Mouse (Mus musculus) myocyte (in vitro differentiated cells): ENCODE results near the gene Prrg2. TPM values are rescaled to one million over a fixed set of nuclear protein-coding genes. Genes with fewer than 3 reads are reported as not detected.

Source experiments
- H3K27me3 ChIP-seq: one replicate; pipeline ENCODE4 v1.6.1; 2011; ENCODE audit not compliant: control insufficient read depth, insufficient read depth, insufficient read length
- H3K36me3 ChIP-seq: one replicate; pipeline ENCODE4 v1.6.1; 2011; ENCODE audit not compliant: control insufficient read depth, insufficient read depth
- H3K4me2 ChIP-seq: one replicate; pipeline ENCODE4 v1.6.1; 2011; ENCODE audit warnings: low read depth, control low read depth
- H3K4me3 ChIP-seq: one replicate; pipeline ENCODE4 v1.5.1; 2011; ENCODE audit warnings: mild to moderate bottlenecking, control low read depth, moderate library complexity
- H3K79me2 ChIP-seq: one replicate; pipeline ENCODE4 v1.6.1; 2011; ENCODE audit not compliant: control insufficient read depth, insufficient read depth
- H3ac ChIP-seq: one replicate; pipeline ENCODE4 v1.6.1; 2011; ENCODE audit not compliant: control insufficient read depth, insufficient read length
- CEBPB ChIP-seq: IDR thresholded peaks from 2 replicates; pipeline ENCODE4 v1.6.1; 2011; ENCODE audit warnings: mild to moderate bottlenecking, moderate library complexity; ENCODE audit not compliant: poor library complexity, insufficient read depth, severe bottlenecking
- E2F4 ChIP-seq: IDR thresholded peaks from one replicate; pipeline ENCODE4 v1.6.1; 2011; ENCODE audit warnings: mild to moderate bottlenecking, control low read depth, moderate library complexity; ENCODE audit not compliant: insufficient read depth
- MAX ChIP-seq: IDR thresholded peaks from one replicate; pipeline ENCODE4 v1.6.1; 2011; ENCODE audit warnings: low read depth, mild to moderate bottlenecking, control low read depth
- MYOD1 ChIP-seq, 3 experiments: IDR thresholded peaks; one replicate each; pipeline ENCODE4 v1.6.1; 2011; ENCODE audit warnings: control low read depth in 2 of 3, low read depth in 2 of 3, mild to moderate bottlenecking in 2 of 3, moderate library complexity in 1 of 3; ENCODE audit not compliant: insufficient read length in 2 of 3, control insufficient read depth in 1 of 3
- MYOG ChIP-seq, 3 experiments: IDR thresholded peaks; one replicate each; pipeline ENCODE4 v1.6.1; 2011; ENCODE audit warnings: control low read depth in 2 of 3, low read depth in 2 of 3, mild to moderate bottlenecking in 2 of 3; ENCODE audit not compliant: insufficient read length in 2 of 3, control insufficient read depth in 1 of 3, insufficient read depth in 1 of 3
- POLR2A ChIP-seq: IDR thresholded peaks from one replicate; pipeline ENCODE4 v1.6.1; 2011; ENCODE audit warnings: low read depth, mild to moderate bottlenecking, control low read depth, moderate library complexity; ENCODE audit not compliant: insufficient read length
- POLR2AphosphoS2 ChIP-seq: IDR thresholded peaks from one replicate; pipeline ENCODE4 v1.6.1; 2011; ENCODE audit warnings: low read depth, control low read depth; ENCODE audit not compliant: insufficient read length
- REST ChIP-seq: IDR thresholded peaks from one replicate; pipeline ENCODE4 v1.6.1; 2011; ENCODE audit warnings: mild to moderate bottlenecking, control low read depth, moderate library complexity; ENCODE audit not compliant: insufficient read depth, insufficient read length
- SRF ChIP-seq: IDR thresholded peaks from one replicate; pipeline ENCODE4 v1.6.1; 2011; ENCODE audit warnings: low read depth; ENCODE audit not compliant: control insufficient read depth, insufficient read length
- TCF12 ChIP-seq: IDR thresholded peaks from one replicate; pipeline ENCODE4 v1.6.1; 2011; ENCODE audit warnings: mild to moderate bottlenecking, control low read depth; ENCODE audit not compliant: poor library complexity, insufficient read depth, severe bottlenecking
- TCF3 ChIP-seq: IDR thresholded peaks from one replicate; pipeline ENCODE4 v1.6.1; 2011; ENCODE audit warnings: low read depth, control low read depth; ENCODE audit not compliant: insufficient read length
- USF1 ChIP-seq: IDR thresholded peaks from one replicate; pipeline ENCODE4 v1.6.1; 2011; ENCODE audit warnings: low read depth, mild to moderate bottlenecking, control low read depth, moderate library complexity
- polyA plus RNA-seq: library from polyadenylated mRNA; unstranded; fragments of >200 nt; fragmentation: generic; extraction: Trizol; gene quantifications from one replicate; pipeline ENCODE4 v1.2.1, GENCODE M21; 2012; ENCODE audit warnings: missing spikeins

Gene Prrg2
- polyA plus RNA-seq, 1 experiment = 12.9 TPM

DNA sequence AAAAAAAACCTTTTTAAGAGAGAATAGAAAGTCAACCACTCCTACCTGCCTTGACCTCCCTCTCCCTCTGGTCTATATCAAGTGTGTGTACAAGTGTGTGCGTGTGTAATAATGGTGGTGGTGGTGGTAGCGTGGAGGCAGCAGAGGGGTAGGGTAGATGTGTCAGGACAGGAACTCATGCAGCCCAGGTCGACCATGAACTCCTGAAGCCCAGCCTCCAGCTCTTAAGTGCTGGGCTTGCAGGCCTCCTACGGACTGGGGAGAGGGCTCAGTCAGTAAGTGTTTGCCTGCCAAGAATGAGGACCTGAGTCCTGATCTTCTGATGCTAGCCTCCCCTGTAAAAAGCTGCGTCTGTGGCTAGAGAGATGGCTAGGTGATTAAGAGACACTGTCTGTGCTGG lies 42.5 kb upstream of the Prrg2 start:
- Histone ChIP-seq H3ac (no peak overlapping the region), H3K4me2 (no peak overlapping the region), H3K79me2 (no peaks in the 10 kb centered on the region), H3K4me3 (no peak overlapping the region), H3K36me3 (no peaks in the 10 kb centered on the region), H3K27me3 (no peaks in the 10 kb centered on the region)
- TF ChIP-seq USF1 = no peak
- TF ChIP-seq TCF3 = no peak

- H3K4me2 ChIP-seq = peak within 1 kb of the TSS; percentile 82
- H3ac ChIP-seq = no peak within 1 kb of the TSS
- H3K79me2 ChIP-seq = no peaks in the 10 kb centered on the region
- H3K4me3 ChIP-seq = peak within 1 kb of the TSS; percentile 22
- no peaks in the 10 kb centered on the region for H3K27me3 ChIP-seq
- no peaks in the 10 kb centered on the region for H3K36me3 ChIP-seq
- TF ChIP-seq MAX (no peak), POLR2AphosphoS2 (peak; percentile 50), CEBPB (peak; percentile 60), POLR2A (peak; percentile 63), MYOG (IDR thresholded peaks at IDR 0.05; ENCODE audit: control insufficient read depth in 1 of 3, insufficient read depth in 1 of 3, insufficient read length in 2 of 3, low read depth in 2 of 3) (peak in 1 of 3 experiments; percentile 39), MYOD1 (IDR thresholded peaks at IDR 0.05; ENCODE audit: control insufficient read depth in 1 of 3, insufficient read length in 2 of 3, low read depth in 2 of 3) (peak in 1 of 3 experiments; percentile 9), E2F4 (no peak)
Measured at GRCm38 (mm10) chr7:45103652-45104180, 41.2 kb upstream of the Prrg2 start, which contains the start of gene Fcgrt. TSS of gene Fcgrt (minus strand) at chr7:45103851.

DNA sequence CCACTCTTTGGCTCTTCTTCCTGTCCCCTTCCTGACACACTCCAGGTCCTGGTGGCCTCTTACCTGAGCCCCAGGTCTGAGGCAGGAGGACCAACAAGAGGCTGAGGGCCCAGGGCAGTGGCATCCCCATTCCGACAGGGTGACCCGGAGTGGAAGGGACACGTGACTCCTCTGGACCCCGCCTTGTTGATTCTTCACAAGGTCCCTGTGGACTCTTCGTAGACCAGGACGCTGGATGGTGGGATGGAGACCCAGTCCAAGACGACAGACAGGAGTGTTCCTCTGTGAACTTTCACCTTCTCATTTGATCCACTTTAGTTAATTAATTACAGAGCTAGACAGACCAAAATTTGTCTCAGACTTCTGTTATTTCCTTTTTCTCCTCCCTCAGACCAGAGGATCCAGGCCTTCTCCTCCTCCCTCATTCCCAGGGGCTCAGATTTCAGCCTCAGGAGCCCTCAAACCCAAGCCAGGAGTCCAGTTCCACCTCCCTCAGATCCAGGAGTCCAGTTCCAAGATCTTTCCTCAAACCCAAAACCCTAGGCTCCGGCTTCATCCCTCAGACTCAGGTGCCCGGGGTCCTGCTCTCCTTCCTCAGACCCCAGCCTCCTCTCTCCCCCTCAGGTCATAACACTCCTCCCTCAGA lies 40.6 kb upstream of the Prrg2 start:
- Histone ChIP-seq H3K36me3 (no peaks in the 10 kb centered on the region), H3K27me3 (no peaks in the 10 kb centered on the region), H3K4me2 (peak overlapping the region; percentile 82), H3K79me2 (no peaks in the 10 kb centered on the region), H3K4me3 (peak overlapping the region; percentile 22), H3ac (no peak overlapping the region)
- no peak for TF ChIP-seq POLR2AphosphoS2
- TF ChIP-seq USF1 = peak; percentile 68
- TF ChIP-seq TCF3 = no peak
- no peak for TF ChIP-seq TCF12
- no peak for TF ChIP-seq CEBPB

DNA sequence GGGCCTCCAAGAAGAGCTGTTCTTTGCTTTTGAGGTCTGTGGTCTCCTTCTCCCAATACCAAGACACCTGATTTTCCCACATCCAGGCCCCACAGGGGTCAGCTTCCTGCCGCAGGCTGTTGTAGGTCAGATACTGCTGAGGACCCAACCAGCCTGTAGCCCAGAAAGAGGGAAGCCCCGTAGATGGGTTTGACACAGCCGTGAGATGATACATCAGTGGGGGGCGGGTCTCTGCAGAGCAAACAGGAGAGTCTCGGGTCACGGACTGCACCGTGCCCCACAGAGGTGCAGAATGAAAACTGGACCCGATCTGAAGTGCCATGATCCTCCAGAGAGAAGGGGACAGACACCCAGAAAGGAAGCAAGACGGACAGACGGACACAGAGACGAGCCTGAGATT lies 40.0 kb upstream of the Prrg2 start:
- Histone ChIP-seq H3K27me3 (no peaks in the 10 kb centered on the region), H3K36me3 (no peaks in the 10 kb centered on the region), H3K79me2 (no peaks in the 10 kb centered on the region), H3K4me3 (peak overlapping the region; percentile 22), H3K4me2 (peak overlapping the region; percentile 82), H3ac (no peak overlapping the region)
- TF ChIP-seq MYOG (IDR thresholded peaks at IDR 0.05; ENCODE audit: control insufficient read depth in 1 of 3, insufficient read depth in 1 of 3, insufficient read length in 2 of 3, low read depth in 2 of 3) (no peak), POLR2A (no peak), E2F4 (no peak), POLR2AphosphoS2 (no peak), SRF (no peak), TCF3 (no peak), REST (no peak), TCF12 (no peak), CEBPB (no peak), USF1 (no peak), MAX (no peak), MYOD1 (IDR thresholded peaks at IDR 0.05; ENCODE audit: control insufficient read depth in 1 of 3, insufficient read length in 2 of 3, low read depth in 2 of 3) (no peak)

DNA sequence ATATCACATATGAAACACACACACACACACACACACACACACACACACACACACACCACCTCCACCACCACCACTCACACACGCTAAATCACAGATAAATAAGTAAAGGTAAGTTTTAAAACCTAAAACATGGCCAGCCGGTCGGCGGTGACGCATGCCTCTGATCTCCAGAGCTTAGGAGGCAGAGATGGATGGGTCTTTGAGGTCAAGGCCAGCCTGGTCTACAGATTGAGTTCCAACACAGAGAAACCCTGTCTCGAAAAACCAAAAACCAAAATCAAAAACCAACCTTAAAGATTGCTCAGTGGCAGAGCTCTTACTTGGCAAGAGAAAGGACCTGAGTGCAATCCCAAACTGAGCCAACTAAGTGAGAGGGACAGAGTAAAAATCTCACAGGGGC lies 37.6 kb upstream of the Prrg2 start:
- H3K36me3 ChIP-seq = no peaks in the 10 kb centered on the region
- TF ChIP-seq TCF3 = no peak
- no peak for TF ChIP-seq REST
- no peak for TF ChIP-seq MYOD1 (IDR thresholded peaks at IDR 0.05; ENCODE audit: control insufficient read depth in 1 of 3, insufficient read length in 2 of 3, low read depth in 2 of 3)
- no peak for TF ChIP-seq MAX
- TF ChIP-seq SRF = no peak
- no peak for TF ChIP-seq TCF12
- no peaks in the 10 kb centered on the region for H3K27me3 ChIP-seq
- H3K4me2 ChIP-seq = no peak overlapping the region
- H3ac ChIP-seq = no peak overlapping the region
- H3K79me2 ChIP-seq = no peaks in the 10 kb centered on the region
- no peak overlapping the region for H3K4me3 ChIP-seq
